ENCODE assay signal across 8 mouse cellular contexts in genomic region chr10:39612989-39613831, GRCm38 (mm10). TPM values are rescaled to one million over a fixed set of nuclear protein-coding genes. Genes with fewer than 3 reads are reported as not detected.
DNase-seq lines count a peak whose midpoint lies in the region; TF ChIP-seq lines count a peak whose summit lies in the region.

No protein-coding gene starts in this region.

- TF ChIP-seq CTCF in kidney, adult 2 months (conservative IDR thresholded peaks at IDR 0.05; ENCODE audit: insufficient read depth, insufficient read length, low read depth, low read length), result no peak

- peak; percentile 37 for DNase-seq in left cerebral cortex, postnatal 4 days
- DNase-seq in left cerebral cortex, postnatal 25 days (ENCODE audit: low spot score in 2 of 2), result no peak
- peak; percentile 27 for DNase-seq in embryo, embryonic 11.5 days (ENCODE audit: low read depth, low spot score)
- peak; percentile 66 for DNase-seq in heart, adult 8-10 months (ENCODE audit: low spot score)
- peak; percentile 95 for DNase-seq in kidney, adult 2 months
- DNase-seq in lung, postnatal 10 days, result peak; percentile 82
- peak; percentile 56 for DNase-seq in ovary, postnatal 10 days (ENCODE audit: low spot score)
- peak; percentile 25 for DNase-seq in urinary bladder, postnatal 10 days (ENCODE audit: low spot score)

- H3K27ac ChIP-seq in kidney, adult 2 months (ENCODE audit: insufficient read depth, low read depth, low read length), result peak overlapping the region; percentile 92

- H3K4me1 ChIP-seq in kidney, adult 2 months (ENCODE audit: control insufficient read depth, insufficient read depth, low read length), result peaks cover 26% of the 10 kb centered on the region

- no peaks in the 10 kb centered on the region for H3K27me3 ChIP-seq in kidney, adult 2 months (replicated peaks; ENCODE audit: control insufficient read depth, insufficient read depth, low read length)

- TF ChIP-seq POLR2A in kidney, adult 2 months (IDR thresholded peaks at IDR 0.05; ENCODE audit: low read depth, low read length), result no peak

- no peaks in the 10 kb centered on the region for H3K36me3 ChIP-seq in kidney, adult 2 months (ENCODE audit: control insufficient read depth, insufficient read depth, low read length)

- WGBS in kidney, adult 2 months, result 1% methylated on average over 26 of the region's 26 CpGs

- peak overlapping the region; percentile 65 for H3K4me3 ChIP-seq in kidney, adult 2 months (ENCODE audit: insufficient read depth, low read depth, low read length)

- intact Hi-C loops in left cerebral cortex, postnatal 4 days (cut with DNase I), result no loop called here
- intact Hi-C loops in left cerebral cortex, postnatal 25 days (cut with DNase I), result no loop called here

RNA-seq across cellular contexts. Expression of gene Traf3ip2, which starts 0.5 kb away (rescaled TPM):
- total RNA-seq in left cerebral cortex, postnatal 4 days (2021), result 1 to 10 TPM in 1 of 2 experiments, under 1 TPM in 1; 0.52 to 1.5 TPM
- total RNA-seq in left cerebral cortex, postnatal 25 days (2021), result under 1 TPM; 0.43 to 0.92 TPM
- 1 to 10 TPM; 5.3 to 7.3 (median 6.0) TPM for total RNA-seq in heart, adult 8-10 months (2022)
- 10.4 and 12.8 TPM in 2 replicates for polyA plus RNA-seq in kidney, adult 2 months (2012; rRNA removed)

Comparison
In these comparisons a context has a peak if more than half of its experiments do, and no peak if none do; other contexts are left out.
1. DNase-seq: peak in left cerebral cortex, postnatal 4 days (single experiment), embryo, embryonic 11.5 days (single experiment), heart, adult 8-10 months (single experiment), kidney, adult 2 months (single experiment), lung, postnatal 10 days (single experiment), ovary, postnatal 10 days (single experiment) and urinary bladder, postnatal 10 days (single experiment); none in left cerebral cortex, postnatal 25 days (0 of 2).